Mouse (Mus musculus): ENCODE measurements around the gene As3mt.
A peak's percentile ranks its signal among the peaks of the same experiment; 100 is the strongest.

As3mt gene

GRCm38 (mm10) chr19:46707296-46708151, at the start of gene As3mt:
TSS of gene As3mt (plus strand) at chr19:46707458.
- peak; percentile 43 for DNase-seq (ENCODE audit: low read depth, low spot score)

GRCm38 (mm10) chr19:46658348-46658747, 48.9 kb upstream of the As3mt start:
- DNase-seq (ENCODE audit: low read depth, low spot score): no peak

DNA sequence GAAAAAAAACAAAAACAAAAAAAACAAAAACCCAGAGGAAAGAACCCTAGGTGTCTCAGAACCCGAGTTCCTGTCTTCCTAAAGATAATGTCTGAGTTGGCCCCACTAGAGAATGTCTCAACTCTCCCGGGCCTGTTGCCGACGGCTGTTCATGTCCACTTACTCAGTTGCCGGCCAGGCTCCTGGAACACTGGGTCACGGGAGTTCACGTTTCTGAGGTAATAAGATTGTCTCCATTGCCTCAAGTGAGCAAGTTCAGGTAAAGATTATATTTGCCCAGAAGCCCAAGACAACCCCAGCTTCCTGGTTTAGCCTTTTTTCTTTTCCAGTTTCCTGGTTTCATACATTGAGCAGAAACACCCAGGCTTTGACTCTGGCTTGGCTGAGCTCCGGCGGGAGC, 48.4 kb upstream of the As3mt start:
- DNase-seq (ENCODE audit: low read depth, low spot score): no peak

GRCm38 (mm10) chr19:46661511-46661910, 45.7 kb upstream of the As3mt start:
- DNase-seq (ENCODE audit: low read depth, low spot score): no peak

DNA sequence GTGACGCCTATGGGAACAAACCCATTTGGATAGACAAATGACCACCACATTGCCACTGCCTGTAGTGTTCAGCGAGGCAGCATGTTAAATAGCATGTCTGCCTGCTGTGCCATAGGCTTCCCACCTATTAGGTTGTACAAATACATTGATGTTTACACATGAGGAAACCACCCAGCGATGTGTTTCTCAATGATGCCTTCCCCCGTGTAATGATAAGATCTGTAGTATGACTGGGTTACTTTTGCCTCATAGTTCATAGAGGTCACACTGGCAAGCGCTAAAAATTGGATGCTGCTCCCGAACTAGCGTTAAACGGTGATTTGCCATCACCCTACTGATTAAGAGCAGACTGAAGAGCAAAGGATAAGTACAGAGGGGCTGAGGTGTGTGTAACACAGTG, 45.0 kb upstream of the As3mt start:
- no peak for DNase-seq (ENCODE audit: low read depth, low spot score)

GRCm38 (mm10) chr19:46662784-46663183, 44.5 kb upstream of the As3mt start:
- no peak for DNase-seq (ENCODE audit: low read depth, low spot score)

GRCm38 (mm10) chr19:46665474-46665873, 41.8 kb upstream of the As3mt start:
- DNase-seq (ENCODE audit: low read depth, low spot score): no peak

- no peak for DNase-seq (ENCODE audit: low read depth, low spot score)
Observed at GRCm38 (mm10) chr19:46667300-46667699, 40.0 kb upstream of the As3mt start.

- DNase-seq (ENCODE audit: low read depth, low spot score): no peak
Observed at GRCm38 (mm10) chr19:46668263-46668662, 39.0 kb upstream of the As3mt start.

GRCm38 (mm10) chr19:46669802-46670201, 37.5 kb upstream of the As3mt start:
- no peak for DNase-seq (ENCODE audit: low read depth, low spot score)

DNA sequence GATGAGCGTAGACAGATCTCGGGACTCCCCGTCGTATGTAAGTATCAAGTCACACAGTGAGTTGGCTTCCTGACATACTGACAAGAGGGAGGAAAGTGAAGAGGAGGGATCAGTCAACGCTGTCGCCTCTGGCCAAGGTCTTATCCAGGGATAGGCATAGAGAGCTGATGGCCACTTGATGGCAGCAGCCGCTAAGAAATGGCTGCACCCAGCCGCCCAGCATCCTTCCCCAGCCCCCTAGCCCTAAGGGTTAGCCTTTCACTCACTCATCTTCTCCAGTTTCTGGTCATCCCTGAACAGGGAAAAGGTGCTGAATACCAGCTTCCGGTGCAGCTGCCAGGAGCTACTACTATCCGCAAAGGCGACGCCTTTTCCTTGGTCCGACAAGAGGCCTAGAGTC, 36.6 kb upstream of the As3mt start:
- peak; percentile 30 for DNase-seq (ENCODE audit: low read depth, low spot score)

DNA sequence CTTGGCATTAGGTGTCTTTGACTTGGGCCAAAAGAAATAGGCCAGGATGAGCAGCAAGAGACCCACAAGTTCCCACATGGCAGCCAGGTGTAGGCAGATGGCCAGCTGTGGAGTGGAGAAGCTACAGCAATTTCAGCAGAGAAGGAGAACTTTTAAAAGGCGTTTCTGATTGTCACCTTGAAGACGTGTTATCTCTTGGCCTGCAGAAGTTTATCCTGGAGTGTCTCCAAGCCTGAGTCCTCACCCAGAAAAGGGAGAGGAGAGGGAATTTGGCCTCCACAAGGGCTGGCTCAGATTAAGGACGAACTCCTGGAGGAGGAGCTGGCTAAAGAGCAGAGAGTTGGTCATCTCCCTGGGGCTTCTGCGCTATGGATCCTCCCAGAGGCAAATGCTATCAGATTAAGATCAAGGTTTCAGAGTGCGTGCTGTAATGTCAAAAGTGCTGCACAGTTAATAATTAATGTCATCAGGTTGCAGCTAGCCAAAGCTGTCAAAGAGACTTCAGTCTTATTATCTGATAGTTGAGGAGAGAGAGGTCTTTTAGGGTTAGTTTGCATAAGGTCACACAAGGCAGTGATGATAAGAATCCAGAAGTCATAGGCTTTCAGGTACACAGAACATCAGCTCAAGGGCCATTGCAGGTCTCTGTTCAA, 34.4 kb upstream of the As3mt start, which contains the start of gene Cyp17a1:
Gene Cyp17a1, minus strand, starts transcription at position 407 of the 653 bp plus-strand sequence.
- no peak for DNase-seq (ENCODE audit: low read depth, low spot score)

DNA sequence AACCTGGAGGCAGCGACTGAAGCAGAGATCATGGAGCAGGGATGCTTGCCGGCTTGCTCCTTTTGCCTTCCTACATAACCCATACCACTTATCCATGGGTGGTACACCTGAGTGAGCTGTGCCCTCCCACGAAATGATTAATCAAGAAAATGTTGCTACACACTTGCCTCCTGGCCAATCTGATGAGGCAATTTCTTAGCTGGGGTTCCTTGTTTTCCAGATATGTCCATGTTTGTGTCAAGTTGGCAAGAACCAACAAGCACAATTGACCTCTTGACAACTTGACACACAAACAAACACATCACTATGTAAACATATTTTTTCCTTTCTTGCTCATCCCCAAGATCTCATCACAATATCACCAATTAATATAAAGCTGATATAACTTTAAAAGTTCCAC, 31.6 kb upstream of the As3mt start:
- no peak for DNase-seq (ENCODE audit: low read depth, low spot score)

DNA sequence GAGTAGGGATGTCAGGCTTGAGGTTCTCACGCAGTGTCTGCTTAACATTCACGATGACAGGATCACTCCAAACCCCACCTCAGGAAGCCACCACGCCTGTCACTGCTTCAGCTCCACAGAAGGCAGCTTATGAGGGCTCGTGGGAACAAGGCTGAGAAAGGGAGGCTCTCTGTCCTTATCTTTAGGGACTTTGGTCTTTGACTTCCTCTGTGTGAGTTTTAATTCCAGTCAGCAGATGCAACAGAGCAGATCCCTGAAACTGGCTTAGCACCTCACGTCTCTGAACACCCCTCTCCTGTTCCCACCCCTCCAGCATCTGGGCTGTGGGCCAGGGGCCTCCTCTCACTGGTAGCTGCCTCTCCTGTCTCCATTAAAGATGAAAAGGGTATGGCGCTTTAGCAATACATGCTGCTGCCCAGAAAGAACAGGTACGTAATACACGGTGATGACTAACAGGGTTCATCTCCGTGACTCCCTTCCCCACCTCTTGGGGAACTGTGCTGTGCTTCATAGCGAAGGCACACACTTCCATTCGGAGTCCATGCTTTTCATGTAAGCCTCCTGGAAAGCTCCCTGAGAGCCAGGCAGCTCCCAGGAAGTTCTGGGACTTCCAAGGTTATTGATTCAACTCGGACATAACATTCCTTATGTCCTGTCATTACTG, 27.4 kb upstream of the As3mt start:
- no peak for DNase-seq (ENCODE audit: low read depth, low spot score)

DNA sequence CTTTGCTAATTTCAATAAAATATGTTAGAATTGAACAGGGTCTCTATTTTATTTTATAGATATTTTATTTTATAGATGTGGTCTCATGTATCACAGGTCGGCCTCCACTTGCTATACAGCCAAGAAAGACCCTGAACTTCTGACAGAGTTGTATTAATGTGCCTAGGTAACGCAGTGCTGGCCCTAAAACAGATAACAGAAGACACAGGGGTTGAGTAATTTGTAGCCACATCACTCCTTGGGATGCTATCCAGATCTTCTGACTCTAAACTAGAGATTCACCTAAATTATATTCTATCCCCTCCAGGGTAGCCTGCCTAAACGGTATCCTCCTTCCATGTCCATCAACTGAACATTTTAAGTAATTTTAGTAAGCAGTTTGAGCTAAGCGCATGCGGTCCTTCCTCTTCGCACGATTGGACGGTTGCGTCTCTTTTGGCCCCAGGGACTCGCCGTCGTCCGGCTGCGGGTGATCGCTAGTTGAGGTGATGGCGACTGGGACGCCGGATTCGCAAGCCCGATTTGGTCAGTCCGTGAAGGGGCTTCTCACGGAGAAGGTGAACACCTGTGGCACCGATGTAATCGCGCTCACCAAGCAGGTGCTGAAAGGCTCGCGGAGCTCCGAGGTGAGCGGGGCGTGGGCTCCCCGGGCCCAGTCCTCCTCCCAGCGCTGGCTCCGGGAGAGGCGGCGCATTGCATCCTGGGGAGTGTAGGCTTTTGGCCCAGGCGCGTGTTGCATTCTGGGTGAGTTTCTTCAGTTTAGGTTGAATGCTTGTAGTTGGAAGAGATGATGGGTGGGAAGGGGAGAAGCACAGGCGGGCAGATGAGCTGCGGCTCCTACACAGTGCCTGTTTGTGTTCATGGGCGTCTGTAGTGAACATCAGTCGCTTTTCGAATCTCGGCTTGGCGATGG, 17.5 kb upstream of the As3mt start, which contains the start of gene Borcs7:
Gene Borcs7, plus strand, starts transcription at position 447 of the 913 bp plus-strand sequence.
- peak; percentile 69 for DNase-seq (ENCODE audit: low read depth, low spot score)

- DNase-seq (ENCODE audit: low read depth, low spot score): no peak
Observed at GRCm38 (mm10) chr19:46690387-46690786, 16.9 kb upstream of the As3mt start.

DNA sequence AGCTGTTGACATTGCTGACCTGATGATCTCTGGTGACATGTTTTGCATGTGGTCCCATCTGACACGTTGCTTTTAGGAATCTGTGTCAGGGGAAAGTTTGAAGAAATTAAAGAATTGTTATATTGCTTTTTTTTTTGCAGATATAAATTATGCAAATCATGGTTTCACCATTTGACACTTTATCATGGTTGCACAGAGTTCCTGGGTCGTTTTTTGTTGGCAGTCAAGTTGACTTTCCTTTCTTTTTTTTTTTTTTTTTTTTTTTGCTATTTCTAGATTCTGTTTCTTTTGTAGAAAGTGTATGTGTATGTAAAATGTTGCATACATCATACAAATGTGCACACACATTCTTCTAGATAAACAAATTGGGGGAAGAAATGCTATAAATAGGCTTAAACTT, 16.2 kb upstream of the As3mt start:
- no peak for DNase-seq (ENCODE audit: low read depth, low spot score)

DNA sequence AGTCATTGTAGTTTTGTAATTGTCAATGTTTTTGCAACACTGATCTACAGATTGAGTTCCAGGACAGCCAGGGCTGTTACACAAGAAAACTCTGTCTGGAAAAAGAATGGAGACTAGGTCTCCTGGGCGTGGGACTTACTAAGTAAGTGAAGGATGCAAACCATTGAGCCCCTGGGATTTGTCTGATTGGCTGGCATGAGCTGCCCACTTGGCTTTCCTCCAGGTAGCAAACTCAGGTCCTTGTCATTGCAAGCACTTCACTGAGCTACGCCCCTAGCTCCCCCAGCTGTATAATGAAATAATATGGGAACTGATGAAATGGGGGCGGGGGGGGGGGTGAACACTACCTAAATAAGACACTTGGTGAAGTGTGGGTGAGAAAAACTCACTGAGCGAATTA, 14.1 kb upstream of the As3mt start:
- DNase-seq (ENCODE audit: low read depth, low spot score): no peak

DNA sequence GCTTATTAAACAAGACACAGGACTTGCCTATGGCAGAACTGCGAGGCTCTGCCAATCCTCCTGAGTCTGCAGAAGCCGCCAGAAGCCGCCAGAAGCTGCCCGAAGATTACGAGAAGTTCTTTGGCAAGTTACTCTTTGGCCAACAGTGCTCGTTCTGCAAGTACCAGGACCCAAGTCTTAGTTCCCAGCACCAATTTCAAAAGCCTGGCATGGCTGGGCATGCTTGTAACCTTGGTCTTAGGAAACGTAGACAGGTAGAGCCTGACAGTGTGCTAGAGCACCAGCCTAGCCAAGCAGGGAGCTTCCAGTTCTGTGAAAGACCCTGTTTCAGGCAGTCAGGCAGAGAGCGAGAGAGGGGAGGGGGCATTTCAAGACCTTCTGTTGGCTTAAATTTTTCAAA, 10.8 kb upstream of the As3mt start:
- no peak for DNase-seq (ENCODE audit: low read depth, low spot score)

- no peak for DNase-seq (ENCODE audit: low read depth, low spot score)
Observed at GRCm38 (mm10) chr19:46696943-46697342, 10.3 kb upstream of the As3mt start.

DNA sequence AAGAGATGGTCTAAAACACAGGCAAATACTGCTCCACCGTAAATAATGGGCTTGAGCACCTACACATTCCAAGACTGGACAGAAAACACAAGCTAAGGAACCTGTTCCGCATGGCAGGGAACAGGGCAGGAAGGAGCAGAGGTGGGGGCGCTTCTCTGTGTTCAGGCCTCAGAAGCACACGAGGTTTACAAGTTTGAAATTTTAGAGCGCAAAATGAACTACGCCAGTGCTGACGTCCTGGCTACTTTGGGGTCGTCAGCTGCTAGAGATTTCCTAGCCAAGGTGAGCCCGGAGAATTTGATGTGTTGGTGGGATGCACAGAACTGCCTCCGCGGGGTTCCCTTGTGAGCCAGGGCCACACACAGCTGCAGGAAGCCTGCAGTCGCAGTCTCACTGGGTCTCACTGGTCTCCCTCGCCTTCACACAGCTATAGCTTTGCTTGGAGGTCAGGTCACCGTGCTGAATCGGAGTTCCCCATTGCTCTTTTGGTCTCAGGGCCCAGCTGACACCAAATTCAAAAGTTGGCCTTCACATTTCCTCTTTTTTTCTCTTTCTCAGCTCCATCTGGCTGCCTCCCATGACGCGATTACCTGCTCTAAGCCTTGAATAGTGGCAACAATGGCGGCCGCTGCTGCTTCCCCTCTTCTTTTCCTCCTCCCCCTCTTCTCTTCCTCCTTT, 9.3 kb upstream of the As3mt start:
- no peak for DNase-seq (ENCODE audit: low read depth, low spot score)
